Mouse (Mus musculus): ENCODE data around the gene Krt80. TPM values are rescaled to one million over a fixed set of nuclear protein-coding genes. Genes with fewer than 3 reads are reported as not detected.

Gene Krt80
- 0.18 to 0.26 TPM in 2 of 4 replicates, not detected in the others for total RNA-seq (2023; ENCODE audit: inconsistent age)

DNA sequence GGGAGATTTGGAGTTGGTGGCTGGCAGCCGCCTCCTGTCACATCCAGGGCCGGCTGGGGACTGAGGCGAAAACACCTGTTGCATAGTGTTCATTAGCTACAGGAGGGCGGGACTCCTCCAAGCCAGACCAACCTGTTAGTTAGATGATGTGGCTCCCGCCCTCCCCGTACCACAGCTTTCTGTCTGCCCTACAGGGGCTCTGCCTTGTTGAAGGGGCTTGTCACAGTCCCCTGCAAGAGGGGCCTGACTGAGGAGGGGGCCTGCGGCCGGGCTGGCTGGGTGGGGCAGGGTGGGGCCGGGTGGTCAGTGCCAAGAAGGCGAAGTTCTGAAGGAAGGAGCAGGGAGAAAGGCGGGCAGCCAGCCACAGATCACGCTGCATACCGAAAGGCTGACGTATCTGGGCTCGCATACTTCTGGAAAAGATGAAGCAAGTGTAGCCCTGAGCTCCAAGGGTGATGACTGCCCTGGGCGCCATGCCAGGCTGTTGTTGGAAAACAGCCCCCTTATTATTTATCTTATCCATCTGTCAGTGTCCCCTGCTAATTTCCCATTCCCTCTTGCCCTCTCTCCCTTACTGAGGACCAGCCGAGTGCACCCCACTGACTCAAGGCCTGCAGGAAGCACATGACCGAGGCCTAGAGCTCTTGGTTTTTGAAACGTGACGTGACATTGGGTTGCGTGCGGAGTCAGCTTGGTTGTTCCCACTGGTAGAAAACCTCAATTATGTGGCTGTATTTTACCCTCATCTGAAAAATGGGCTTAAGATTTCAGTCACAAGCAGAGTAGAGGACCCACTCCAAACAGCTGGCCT lies at the start of gene Krt80:
TSS of gene Krt80 (minus strand) at position 62 of the 811 bp plus-strand sequence.

DNA sequence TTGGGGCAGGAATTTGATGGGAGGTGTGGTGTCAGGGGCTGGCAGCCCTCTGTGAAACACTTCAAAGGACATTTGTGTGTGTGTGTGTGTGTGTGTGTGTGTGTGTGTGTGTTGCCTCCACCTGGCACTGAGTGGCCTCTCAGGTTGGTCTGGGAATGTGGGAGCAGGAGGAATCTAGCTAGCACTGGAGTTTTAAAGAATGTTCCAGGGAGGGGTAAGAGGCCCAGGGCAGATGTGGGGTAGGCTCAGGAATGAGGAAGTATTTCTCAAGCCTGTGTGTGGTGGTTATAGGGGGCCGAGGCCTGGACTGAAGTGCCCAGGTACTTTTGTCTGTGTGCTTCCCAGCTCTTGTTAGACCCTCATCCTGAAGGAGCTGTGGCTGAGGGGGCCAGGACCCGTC lies 40.8 kb upstream of the Krt80 start, which contains the start of gene Krt7:
TSS of gene Krt7 (plus strand) at position 269 of the 400 bp plus-strand sequence.

Other genes starting within 250 kb of the Krt80 start
- gene Acvrl1, start 241.6 kb downstream of the Krt80 start, total RNA-seq (2023; ENCODE audit: inconsistent age), result 0.80 to 3.4 TPM (median 1.0 TPM) in 4 replicates
- gene Acvr1b, start 196.1 kb downstream of the Krt80 start, total RNA-seq (2023; ENCODE audit: inconsistent age), result 22.4 to 28.0 TPM (median 23.8 TPM) in 4 replicates
- gene Grasp, start 146.0 kb downstream of the Krt80 start, total RNA-seq (2023; ENCODE audit: inconsistent age), result 27.0 to 35.5 TPM (median 34.3 TPM) in 4 replicates
- gene Nr4a1, start 115.9 kb downstream of the Krt80 start, total RNA-seq (2023; ENCODE audit: inconsistent age), result 493 to 528 TPM (median 512 TPM) in 4 replicates
- 56.5 to 76.2 TPM (median 66.4 TPM) in 4 replicates for gene Atg101, start 85.9 kb downstream of the Krt80 start, total RNA-seq (2023; ENCODE audit: inconsistent age)
- 0.96 to 2.2 TPM (median 2.0 TPM) in 4 replicates for gene 6030408B16Rik, start 77.0 kb downstream of the Krt80 start, total RNA-seq (2023; ENCODE audit: inconsistent age)
- gene Krt7, start 40.9 kb upstream of the Krt80 start, total RNA-seq (2023; ENCODE audit: inconsistent age), result not detected in 4 replicates
- not detected in 4 replicates for gene Krt87, start 68.6 kb upstream of the Krt80 start, total RNA-seq (2023; ENCODE audit: inconsistent age)
- gene Krt88, start 77.6 kb upstream of the Krt80 start, total RNA-seq (2023; ENCODE audit: inconsistent age), result not detected in 4 replicates
- not detected in 4 replicates for gene Krt81, start 93.6 kb upstream of the Krt80 start, total RNA-seq (2023; ENCODE audit: inconsistent age)
- gene Krt86, start 103.3 kb upstream of the Krt80 start, total RNA-seq (2023; ENCODE audit: inconsistent age), result not detected in 4 replicates
- not detected in 4 replicates for gene Krt83, start 121.3 kb upstream of the Krt80 start, total RNA-seq (2023; ENCODE audit: inconsistent age)
- gene Gm49425, start 147.1 kb upstream of the Krt80 start, total RNA-seq (2023; ENCODE audit: inconsistent age), result not detected in 4 replicates
- not detected in 4 replicates for gene Krt84, start 162.7 kb upstream of the Krt80 start, total RNA-seq (2023; ENCODE audit: inconsistent age)
- not detected in 4 replicates for gene Krt82, start 180.5 kb upstream of the Krt80 start, total RNA-seq (2023; ENCODE audit: inconsistent age)
- not detected in 4 replicates for gene Krt90, start 192.8 kb upstream of the Krt80 start, total RNA-seq (2023; ENCODE audit: inconsistent age)
- gene Krt75, start 203.7 kb upstream of the Krt80 start, total RNA-seq (2023; ENCODE audit: inconsistent age), result not detected in 4 replicates

Data from B cell, adult (primary cell).